15 mouse cellular contexts compared by ENCODE assay signal in genomic region chr9:34686798-34687197, GRCm38 (mm10).
DNase-seq lines count a peak whose midpoint lies in the region.
"Had no signal": no experiment of that assay in that cellular context is flagged by ENCODE, and none has a peak within 500 bp of the region (broad histone marks: within the 10 kb centered on the region; RNA-seq: fewer than 3 reads in every experiment).

No protein-coding gene starts in this region.

- intact Hi-C loops in left cerebral cortex, postnatal 25 days (cut with DNase I), result loop anchor here (2.0 kb wide), 1 partner anchor 148 kb away; no protein-coding TSS in a partner anchor

- DNase-seq in layer of hippocampus, adult 9-11 months, result peak; percentile 35
- no peak for DNase-seq in layer of hippocampus, postnatal 10 days (ENCODE audit: low spot score in 2 of 2)
- peak; percentile 54 to 80 for DNase-seq in left cerebral cortex, postnatal 25 days (ENCODE audit: low spot score in 2 of 2)
- DNase-seq in right cerebral cortex, adult 2 months (ENCODE audit: low spot score in 2 of 2), result peak; percentile 63 to 71
- peak; percentile 61 for DNase-seq in telencephalon, adult 2 months (ENCODE audit: low read depth, low spot score)
- no peak for DNase-seq in gastrocnemius, postnatal 4 days (ENCODE audit: low spot score in 2 of 2)
- DNase-seq: adrenal gland, postnatal 25 days; B cell, adult 2 months; cerebellum, adult 9-10 months; cerebellum, postnatal 36 days; gastrocnemius, postnatal 10 days; heart, postnatal 36 days; kidney, adult 2 months; kidney, postnatal 36 days; thymus, postnatal 4 days had no signal

Comparison
In these comparisons a context has a peak if more than half of its experiments do, and no peak if none do; other contexts are left out.
1. DNase-seq: peak in layer of hippocampus, adult 9-11 months (single experiment), left cerebral cortex, postnatal 25 days (2 of 2), right cerebral cortex, adult 2 months (2 of 2) and telencephalon, adult 2 months (single experiment); none in layer of hippocampus, postnatal 10 days (0 of 2) and gastrocnemius, postnatal 4 days (0 of 2).